Mouse (Mus musculus): ENCODE results near the gene Aldh1a7.
"Not testable (repeated sequence)": the region's sequence is repeated elsewhere in the genome, so short reads cannot be mapped to it uniquely, and the experiment has no call there.

Gene Aldh1a7

DNA sequence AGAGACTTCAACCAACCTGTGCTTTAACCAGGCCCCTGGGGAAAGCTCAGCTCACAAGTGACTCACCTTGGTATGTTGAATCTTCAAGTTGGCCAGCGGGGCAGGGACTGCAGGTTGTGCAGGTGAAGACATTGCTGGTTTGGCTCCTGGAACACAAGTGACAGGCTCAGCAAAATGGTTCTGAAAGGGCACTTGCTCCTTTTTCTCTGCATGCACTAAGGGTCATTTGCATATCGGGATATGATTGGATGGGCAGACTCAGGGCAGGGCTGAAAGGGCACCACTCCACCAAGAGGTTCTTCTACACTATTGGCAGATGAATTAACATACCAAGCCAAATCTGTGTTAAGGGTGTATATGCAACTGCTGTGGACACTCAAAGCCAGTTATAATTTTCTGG, at the start of gene Aldh1a7:
Aldh1a7 (minus strand) TSS at position 182 of the 400 bp plus-strand sequence.
- DNase-seq (ENCODE audit: extremely low read depth, low read depth) = peak; percentile 12

GRCm38 (mm10) chr19:20775681-20776080, 48.3 kb upstream of the Aldh1a7 start:
- no peak for DNase-seq (ENCODE audit: extremely low read depth, low read depth)

- DNase-seq (ENCODE audit: extremely low read depth, low read depth) = no peak
Measured at GRCm38 (mm10) chr19:20773941-20774340, 46.6 kb upstream of the Aldh1a7 start.

DNA sequence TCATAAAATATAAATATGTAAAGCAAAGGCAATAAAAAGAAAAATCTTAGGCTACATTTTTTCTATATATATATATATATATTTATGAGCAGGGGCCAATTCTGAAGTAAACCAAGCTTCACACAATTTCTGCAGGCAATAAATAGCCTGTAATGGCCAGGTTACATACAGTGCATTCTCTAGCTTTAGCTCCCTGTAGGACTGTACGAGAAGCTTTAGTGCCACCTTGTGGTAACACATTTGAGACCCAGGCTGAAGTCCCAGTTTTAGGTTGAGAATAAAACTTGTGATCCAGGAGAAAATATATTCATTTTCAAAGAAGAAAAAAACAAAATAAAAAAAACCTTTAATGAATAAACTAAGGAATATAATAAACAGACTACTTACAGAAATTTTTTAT, 36.9 kb upstream of the Aldh1a7 start:
- DNase-seq (ENCODE audit: extremely low read depth, low read depth) = peak; percentile 33

- peak; percentile 56 for DNase-seq (ENCODE audit: extremely low read depth, low read depth)
Measured at GRCm38 (mm10) chr19:20761675-20762426, 34.5 kb upstream of the Aldh1a7 start.

- DNase-seq (ENCODE audit: extremely low read depth, low read depth) = peak; percentile 56
Measured at GRCm38 (mm10) chr19:20761119-20761518, 33.8 kb upstream of the Aldh1a7 start.

DNA sequence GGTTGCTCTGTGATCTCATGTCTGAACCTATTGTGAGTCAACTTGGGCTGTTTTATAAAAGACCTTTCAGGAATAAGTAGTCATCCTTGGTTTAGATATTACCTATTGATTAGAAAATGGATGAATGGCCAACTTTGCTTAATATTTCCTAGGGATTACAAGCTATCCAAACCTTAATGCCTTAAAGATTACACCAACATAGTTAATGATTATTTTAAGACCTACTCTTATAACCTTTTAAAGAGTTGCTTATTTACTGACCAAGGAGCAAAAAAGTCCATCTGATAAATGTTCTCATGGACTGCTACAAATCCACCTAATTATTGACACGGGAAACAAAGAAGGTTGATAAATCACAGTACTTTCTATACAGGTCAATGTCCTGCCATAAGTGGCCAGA, 17.3 kb upstream of the Aldh1a7 start:
- no peak for DNase-seq (ENCODE audit: extremely low read depth, low read depth)

- DNase-seq (ENCODE audit: extremely low read depth, low read depth) = no peak
Measured at GRCm38 (mm10) chr19:20728278-20728677, 916 bp upstream of the Aldh1a7 start.

- no peak for DNase-seq (ENCODE audit: extremely low read depth, low read depth)
Measured at GRCm38 (mm10) chr19:20722913-20723312, 4.4 kb downstream of the Aldh1a7 start.

GRCm38 (mm10) chr19:20720298-20720697, 7.1 kb downstream of the Aldh1a7 start:
- DNase-seq (ENCODE audit: extremely low read depth, low read depth) = no peak

DNA sequence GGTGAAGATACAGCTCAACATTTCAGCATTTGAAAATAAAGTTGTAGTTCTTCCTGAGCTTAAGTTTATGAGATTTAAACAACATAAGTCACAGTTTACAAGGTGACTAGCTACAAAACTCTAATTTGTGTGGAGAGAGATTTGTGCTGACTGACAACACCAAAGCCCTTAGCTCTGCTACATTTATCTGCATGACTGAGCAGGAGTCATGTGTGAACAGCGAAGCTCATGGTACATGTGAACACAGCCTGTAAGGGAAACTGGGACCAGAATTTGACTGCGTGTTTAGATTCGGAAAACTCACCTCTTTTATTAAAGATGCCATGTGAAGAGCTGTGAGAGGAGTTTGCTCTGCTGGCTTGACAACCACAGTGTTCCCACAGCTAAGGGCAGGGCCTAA, 11.7 kb downstream of the Aldh1a7 start:
- no peak for DNase-seq (ENCODE audit: extremely low read depth, low read depth)

DNA sequence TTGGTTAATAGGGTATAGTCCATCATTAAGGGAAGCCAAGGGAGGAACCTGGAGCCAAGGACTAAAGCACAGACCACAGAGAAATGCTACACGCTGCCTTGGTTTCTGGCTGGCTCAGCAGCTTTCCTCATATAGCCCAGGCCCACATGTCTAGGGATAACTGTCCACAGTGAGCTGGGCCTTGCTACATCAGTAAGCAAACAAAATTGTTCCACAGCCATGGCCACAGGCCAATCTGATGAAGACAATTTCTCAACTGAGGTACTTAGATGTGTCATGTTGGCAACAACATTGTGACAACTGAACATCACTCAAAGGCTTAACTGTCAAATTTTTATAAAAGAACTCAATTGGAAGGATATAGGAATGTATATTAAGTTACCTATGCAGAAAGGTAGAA, 12.3 kb downstream of the Aldh1a7 start:
- DNase-seq (ENCODE audit: extremely low read depth, low read depth) = no peak

DNA sequence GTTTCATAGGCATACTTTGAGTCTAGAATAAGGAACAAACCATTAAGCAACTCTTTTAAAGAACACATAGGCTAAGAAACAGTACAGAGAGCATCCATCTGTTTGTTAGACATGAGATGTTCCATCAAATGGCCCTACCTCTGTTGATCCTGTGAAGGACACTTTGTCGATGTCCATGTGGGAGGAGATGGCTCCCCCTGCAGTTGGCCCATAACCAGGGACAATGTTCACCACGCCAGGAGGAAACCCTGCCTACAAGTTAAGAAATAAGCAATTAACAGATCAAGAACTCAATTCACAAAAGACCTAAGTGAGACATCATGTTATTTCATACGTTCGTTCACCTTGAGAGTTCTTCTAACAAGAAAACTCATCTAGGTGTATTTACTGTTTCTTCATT, 12.8 kb downstream of the Aldh1a7 start:
- no peak for DNase-seq (ENCODE audit: extremely low read depth, low read depth)

DNA sequence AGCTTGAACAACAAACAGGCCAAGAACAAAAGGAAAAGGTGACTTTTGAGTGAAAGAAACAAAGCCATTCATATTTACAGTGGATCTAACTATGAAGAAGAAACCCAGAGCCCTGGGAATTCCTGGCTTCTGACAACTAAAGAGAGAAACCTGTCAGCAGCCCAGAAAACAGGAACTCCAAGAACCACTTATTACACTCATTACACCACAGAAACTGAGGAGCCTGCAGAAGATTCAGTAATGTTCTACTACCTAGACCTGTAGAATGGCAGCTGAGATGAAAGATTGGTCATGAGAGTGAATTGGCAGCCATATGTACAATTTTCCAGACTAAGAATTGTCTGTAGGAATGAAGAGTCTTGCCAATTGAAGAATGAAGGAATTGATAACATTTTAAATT, 20.2 kb downstream of the Aldh1a7 start:
- DNase-seq (ENCODE audit: extremely low read depth, low read depth) = no peak

- DNase-seq (ENCODE audit: extremely low read depth, low read depth) = no peak
Measured at GRCm38 (mm10) chr19:20706747-20707146, 20.6 kb downstream of the Aldh1a7 start.

GRCm38 (mm10) chr19:20702074-20702473, 25.3 kb downstream of the Aldh1a7 start:
- DNase-seq (ENCODE audit: extremely low read depth, low read depth) = no peak

DNA sequence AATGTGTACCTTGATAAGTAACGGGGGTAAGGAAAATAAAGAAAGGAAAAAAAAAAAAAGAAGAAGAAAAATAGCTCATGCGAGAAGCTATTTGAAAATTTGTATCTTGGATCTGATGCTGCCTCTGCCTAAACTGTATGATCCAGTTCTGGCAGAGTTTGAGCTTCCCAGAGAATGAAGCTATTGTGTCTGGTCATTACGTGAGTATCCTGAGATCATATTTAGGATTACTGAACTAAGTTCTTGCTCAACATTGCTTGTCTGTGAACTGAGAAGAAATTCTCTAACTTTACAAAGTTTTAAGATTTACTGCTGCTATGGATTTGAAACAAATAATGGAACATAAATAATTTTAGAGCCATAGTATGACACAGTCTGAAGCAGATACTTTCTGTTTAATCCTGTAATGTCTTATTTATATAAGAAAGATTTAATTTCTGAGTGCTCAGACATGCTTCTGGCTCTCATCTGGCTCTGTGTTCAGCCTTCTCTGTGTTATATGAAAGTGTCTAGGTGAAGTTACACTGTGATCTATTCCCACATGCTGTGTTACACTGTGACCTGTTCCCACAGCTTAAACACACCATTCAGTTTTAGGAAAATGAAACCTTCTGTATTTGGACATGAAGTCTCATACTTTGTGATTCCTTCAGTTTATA, 49.5 kb downstream of the Aldh1a7 start:
- no peak for DNase-seq (ENCODE audit: extremely low read depth, low read depth)

GRCm38 (mm10) chr19:20654141-20654873, 73.1 kb downstream of the Aldh1a7 start:
- no peak for DNase-seq (ENCODE audit: extremely low read depth, low read depth)

- no peak for DNase-seq (ENCODE audit: extremely low read depth, low read depth)
Measured at GRCm38 (mm10) chr19:20653082-20653676, 74.2 kb downstream of the Aldh1a7 start.

- DNase-seq (ENCODE audit: extremely low read depth, low read depth) = no peak
Measured at GRCm38 (mm10) chr19:20650008-20650407, 77.4 kb downstream of the Aldh1a7 start.

DNA sequence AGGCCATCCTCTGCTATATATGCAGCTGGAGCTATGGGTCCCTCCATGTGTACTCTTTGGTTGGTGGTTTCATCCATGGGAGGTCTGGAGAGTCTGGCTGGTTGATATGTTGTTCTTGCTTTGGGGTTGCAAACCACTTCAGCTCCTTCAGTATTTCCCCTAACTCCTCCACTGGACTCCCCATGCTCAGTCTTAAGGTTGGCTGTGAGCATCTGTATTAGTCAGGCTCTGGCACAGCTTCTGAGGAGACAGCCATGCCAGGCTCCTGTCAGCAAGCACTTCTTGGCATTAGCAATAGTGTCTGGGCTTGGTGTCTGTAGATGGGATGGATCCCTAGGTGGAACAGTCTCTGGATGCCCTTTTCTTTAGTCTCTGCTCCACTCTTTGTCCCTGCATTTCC, 79.9 kb downstream of the Aldh1a7 start:
- DNase-seq (ENCODE audit: extremely low read depth, low read depth) = not testable (repeated sequence)

GRCm38 (mm10) chr19:20644346-20644745, 83.0 kb downstream of the Aldh1a7 start:
- DNase-seq (ENCODE audit: extremely low read depth, low read depth) = no peak

Measured in MEL-GATA-1-ER (cell line).